ENCODE assay signal across 12 mouse cellular contexts in genomic region chr7:26983151-26983550, GRCm38 (mm10). TPM values are rescaled to one million over a fixed set of nuclear protein-coding genes. Genes with fewer than 3 reads are reported as not detected.
"Had no signal": no experiment of that assay in that cellular context is flagged by ENCODE, and none has a peak within 500 bp of the region (broad histone marks: within the 10 kb centered on the region; RNA-seq: fewer than 3 reads in every experiment).

No protein-coding gene starts in this region.

RNA-seq across cellular contexts. Expression of gene Cyp2a22, which starts 44.0 kb away (rescaled TPM):
- total RNA-seq: neutrophil, adult 5-6 weeks had no signal
- polyA plus RNA-seq: neural tube, embryonic 13.5 days; neural tube, embryonic 14.5 days; neural tube, embryonic 15.5 days; small intestine, adult 2 months; spleen, adult 2 months; stomach, embryonic 14.5 days; stomach, embryonic 15.5 days; testis, adult 2 months; thymus, adult 2 months; thymus, postnatal 0 days; urinary bladder, adult 2 months had no signal

RNA-seq across cellular contexts. Expression of gene Cyp2a12, which starts 45.7 kb away (rescaled TPM):
- total RNA-seq: neutrophil, adult 5-6 weeks had no signal
- polyA plus RNA-seq: neural tube, embryonic 13.5 days; neural tube, embryonic 14.5 days; neural tube, embryonic 15.5 days; small intestine, adult 2 months; stomach, embryonic 14.5 days; thymus, adult 2 months; thymus, postnatal 0 days; urinary bladder, adult 2 months had no signal
